14 mouse cellular contexts compared by ENCODE assay signal in genomic region chr5:102793536-102793935, GRCm38 (mm10).
DNase-seq lines count a peak whose midpoint lies in the region; ATAC-seq lines count a peak whose summit lies in the region.
"Had no signal": no experiment of that assay in that cellular context is flagged by ENCODE, and none has a peak within 500 bp of the region (broad histone marks: within the 10 kb centered on the region; RNA-seq: fewer than 3 reads in every experiment).

No protein-coding gene starts in this region.

- H3K9ac ChIP-seq in heart, embryonic 12.5 days = no peak overlapping the region
- H3K9ac ChIP-seq: kidney, embryonic 15.5 days; liver, embryonic 15.5 days; midbrain, embryonic 15.5 days had no signal

- no peaks in the 10 kb centered on the region for H3K9me3 ChIP-seq in heart, embryonic 12.5 days (replicated peaks)
- H3K9me3 ChIP-seq: kidney, embryonic 15.5 days; liver, embryonic 15.5 days; midbrain, embryonic 15.5 days had no signal

- no peak overlapping the region for H3K4me3 ChIP-seq in heart, embryonic 12.5 days
- H3K4me3 ChIP-seq: erythroblast, embryonic 14.5 days; kidney, embryonic 15.5 days; liver, embryonic 15.5 days; midbrain, embryonic 15.5 days had no signal

- no peak for ATAC-seq in heart, embryonic 12.5 days (ENCODE audit: insufficient number of reproducible peaks, low FRiP score)
- ATAC-seq in granulocyte monocyte progenitor cell, adult 5-6 weeks (replicated peaks; ENCODE audit: poor library complexity, severe bottlenecking) = peak; percentile 79
- ATAC-seq in megakaryocyte-erythroid progenitor cell, adult 5-6 weeks (replicated peaks; ENCODE audit: low FRiP score, low TSS enrichment, poor library complexity, severe bottlenecking) = no peak
- ATAC-seq: hindbrain, embryonic 16.5 days; midbrain, embryonic 15.5 days had no signal

- no peaks in the 10 kb centered on the region for H3K36me3 ChIP-seq in heart, embryonic 12.5 days
- H3K36me3 ChIP-seq: kidney, embryonic 15.5 days; liver, embryonic 15.5 days; midbrain, embryonic 15.5 days had no signal

- no peak overlapping the region for H3K4me2 ChIP-seq in heart, embryonic 12.5 days
- H3K4me2 ChIP-seq: kidney, embryonic 15.5 days; liver, embryonic 15.5 days; midbrain, embryonic 15.5 days had no signal

- WGBS in heart, embryonic 12.5 days = 81% methylated on average over 11 of the region's 11 CpGs

- H3K27ac ChIP-seq in heart, embryonic 12.5 days (ENCODE audit: poor library complexity, severe bottlenecking) = no peak overlapping the region
- H3K27ac ChIP-seq: kidney, embryonic 15.5 days; liver, embryonic 15.5 days; midbrain, embryonic 15.5 days had no signal

- H3K4me1 ChIP-seq in heart, embryonic 12.5 days (replicated peaks) = no peaks in the 10 kb centered on the region
- H3K4me1 ChIP-seq: liver, embryonic 15.5 days; midbrain, embryonic 15.5 days had no signal

- H3K27me3 ChIP-seq in heart, embryonic 12.5 days (replicated peaks) = no peaks in the 10 kb centered on the region
- H3K27me3 ChIP-seq: kidney, embryonic 15.5 days; liver, embryonic 15.5 days; midbrain, embryonic 15.5 days had no signal

- DNase-seq in heart, adult 11 months = peak; percentile 96
- DNase-seq in NIH3T3 (ENCODE audit: low read depth) = peak; percentile 23
- DNase-seq in lung, postnatal 25 days (ENCODE audit: low spot score) = peak; percentile 51
- no peak for DNase-seq in spleen, adult 18-20 months
- DNase-seq in cerebellum, adult 18-20 months = no peak
- DNase-seq: cerebellum, postnatal 25 days had no signal

Comparison
In these comparisons a context has a peak if more than half of its experiments do, and no peak if none do; other contexts are left out.
1. DNase-seq: peak in heart, adult 11 months (single experiment), NIH3T3 (single experiment) and lung, postnatal 25 days (single experiment); none in spleen, adult 18-20 months (0 of 2) and cerebellum, adult 18-20 months (0 of 2).